Mouse (Mus musculus): ENCODE measurements at regions not wholly inside any gene's neighbourhood (a gene's known extent, or its start where the extent isn't known, plus 50 kb on each side); places are given as distances from the start of the nearest gene placed in this dataset.

DNA sequence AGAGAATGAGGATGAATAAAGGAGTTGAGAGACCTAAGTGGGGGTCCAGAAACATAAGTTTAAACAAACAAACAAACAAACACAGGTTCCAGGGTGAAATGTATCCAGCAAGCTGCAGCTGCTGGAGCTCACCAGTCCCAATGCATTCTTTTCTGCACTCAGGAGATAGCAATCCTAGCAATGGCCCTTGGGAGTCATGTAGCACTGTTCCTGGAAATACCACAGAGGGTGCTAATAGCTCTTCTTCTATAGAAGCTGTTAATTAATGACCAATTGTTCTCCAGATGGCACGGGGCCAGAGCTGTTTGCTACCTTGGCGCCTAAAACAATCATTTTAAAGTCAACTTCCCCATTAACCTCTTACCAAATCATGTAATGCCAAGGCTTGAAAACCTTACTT, 622.8 kb upstream of the Nrsn1 start:
- no peak for DNase-seq

- DNase-seq = no peak
Observed at GRCm38 (mm10) chr13:25882818-25883217, 612.5 kb upstream of the Nrsn1 start.

DNA sequence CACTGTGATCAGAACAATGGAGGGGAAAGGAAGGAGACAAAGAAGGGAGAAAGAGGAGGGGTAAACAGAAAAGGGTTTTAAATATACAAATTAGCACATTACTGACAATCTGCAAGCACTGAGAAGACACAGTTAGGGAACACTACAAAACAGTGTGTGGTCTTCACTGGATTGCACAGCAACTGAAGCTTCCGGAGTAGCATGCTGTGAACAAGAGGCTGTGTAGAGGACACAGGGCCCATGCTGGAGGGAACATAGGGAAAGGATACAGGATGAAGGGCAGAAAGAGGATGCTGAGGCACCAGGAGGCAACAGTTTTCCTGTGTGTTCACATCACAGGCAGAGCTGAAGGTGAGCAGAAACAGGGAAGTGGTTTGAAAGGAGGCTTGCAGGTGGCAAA, 598.6 kb upstream of the Nrsn1 start:
- no peak for DNase-seq

DNA sequence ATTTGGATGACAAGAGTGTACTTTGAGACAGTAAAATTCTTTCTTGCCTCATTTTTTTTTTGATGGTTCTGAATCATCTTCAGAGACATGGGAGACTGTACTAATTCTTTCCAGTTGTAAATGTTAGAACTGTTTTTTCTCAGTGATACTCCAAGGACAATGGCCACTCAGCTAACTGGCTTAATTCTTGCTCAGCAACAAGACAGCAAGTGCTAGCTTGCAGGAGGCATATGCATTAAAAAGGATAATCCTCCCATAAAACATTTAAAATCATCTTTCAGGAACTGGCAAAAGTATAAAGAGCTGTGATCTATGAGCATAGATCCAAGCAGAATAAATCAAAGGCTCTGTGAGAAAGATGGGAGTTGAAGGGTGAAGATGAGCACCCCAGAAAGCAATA, 587.9 kb upstream of the Nrsn1 start:
- no peak for DNase-seq

GRCm38 (mm10) chr13:25857569-25857968, 587.3 kb upstream of the Nrsn1 start:
- DNase-seq = no peak

DNA sequence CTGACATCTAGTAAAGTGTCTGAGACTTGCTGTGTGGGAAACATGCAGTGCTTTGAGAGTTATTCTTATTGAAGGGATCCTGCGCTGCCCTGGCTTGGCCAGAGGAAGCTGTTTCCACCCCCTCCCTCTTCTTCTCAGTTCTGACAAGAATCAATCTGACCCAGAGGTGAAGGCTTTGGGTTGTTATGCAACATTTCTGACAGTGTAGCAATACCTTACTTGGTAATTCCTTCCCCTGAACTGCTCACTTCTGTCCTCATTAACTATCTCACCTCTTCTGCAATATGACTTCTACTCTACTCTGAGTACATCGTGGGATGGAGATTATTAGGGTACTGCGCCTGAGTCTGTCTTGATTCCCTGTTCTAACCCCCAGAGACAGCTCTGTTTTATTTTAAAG, 586.8 kb upstream of the Nrsn1 start:
- no peak for DNase-seq

DNA sequence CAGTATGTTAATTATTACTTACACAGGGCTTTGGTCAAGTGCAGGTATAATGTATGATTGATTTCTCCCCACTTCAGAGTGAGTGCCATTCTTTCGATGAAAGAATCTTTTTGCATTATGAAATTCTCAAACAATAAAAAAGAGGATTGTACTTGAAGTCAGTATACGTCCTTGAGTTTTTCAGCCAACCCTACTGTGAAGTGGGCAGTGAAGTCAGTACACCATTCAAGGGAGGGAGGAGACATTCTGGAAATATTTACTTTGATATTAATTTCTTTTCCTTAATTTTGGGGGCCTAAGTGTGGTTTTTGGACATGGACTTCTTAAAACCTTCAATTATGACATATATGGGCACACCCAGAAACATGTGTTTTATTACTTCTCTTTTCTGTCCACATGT, 586.2 kb upstream of the Nrsn1 start:
- no peak for DNase-seq

DNA sequence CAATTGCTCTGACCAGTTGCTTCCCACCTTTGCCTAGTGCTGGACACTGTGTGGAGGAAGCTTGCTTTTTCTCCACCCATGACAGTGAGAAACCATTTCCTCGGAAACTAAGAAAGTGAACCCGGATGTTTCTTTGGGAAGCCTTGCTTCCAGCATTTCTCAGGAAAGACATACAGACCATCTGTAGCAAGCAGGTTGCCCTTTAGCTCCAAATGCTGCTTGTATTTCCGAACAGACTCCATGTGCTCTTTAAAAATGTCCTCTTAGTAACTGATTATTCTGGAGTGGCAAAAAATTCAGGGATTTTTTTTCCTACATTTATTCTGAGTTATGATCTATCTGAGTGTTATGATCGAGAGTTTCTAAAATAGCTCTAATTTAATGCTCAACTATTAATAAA, 577.9 kb upstream of the Nrsn1 start:
- DNase-seq = no peak

GRCm38 (mm10) chr13:25838237-25838636, 567.9 kb upstream of the Nrsn1 start:
- no peak for DNase-seq

GRCm38 (mm10) chr13:25829146-25829924, 559.0 kb upstream of the Nrsn1 start:
- no peak for DNase-seq

GRCm38 (mm10) chr13:25808564-25809253, 538.4 kb upstream of the Nrsn1 start:
- DNase-seq = no peak

DNA sequence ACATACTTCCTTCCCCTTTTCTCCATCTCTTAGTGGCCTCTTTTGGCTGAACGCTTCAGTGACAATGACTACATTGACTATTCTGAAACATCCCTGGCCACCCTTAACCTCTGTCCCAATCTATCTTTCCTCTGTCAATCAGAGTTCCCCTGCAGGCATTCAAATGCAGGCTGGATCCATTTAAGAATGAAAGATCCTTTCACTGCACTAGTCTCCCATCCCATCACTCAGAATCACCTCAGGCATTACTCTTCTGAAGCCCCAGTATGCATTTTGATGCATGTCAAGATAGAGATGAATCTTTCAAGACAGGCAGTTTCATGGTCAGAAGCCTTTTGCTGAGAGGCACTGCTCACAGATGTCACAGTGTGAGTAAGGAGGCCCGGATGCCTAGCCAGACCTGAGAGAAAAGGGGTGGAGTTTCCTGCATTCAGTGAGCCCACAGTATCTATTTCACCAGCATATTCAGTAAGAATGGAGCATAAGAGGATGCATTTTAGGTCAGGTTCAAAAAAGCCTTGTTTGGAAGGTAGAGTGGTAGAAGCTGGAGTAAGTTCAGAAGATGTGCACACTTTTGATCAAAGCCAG, 523.0 kb upstream of the Nrsn1 start:
- DNase-seq = no peak

DNA sequence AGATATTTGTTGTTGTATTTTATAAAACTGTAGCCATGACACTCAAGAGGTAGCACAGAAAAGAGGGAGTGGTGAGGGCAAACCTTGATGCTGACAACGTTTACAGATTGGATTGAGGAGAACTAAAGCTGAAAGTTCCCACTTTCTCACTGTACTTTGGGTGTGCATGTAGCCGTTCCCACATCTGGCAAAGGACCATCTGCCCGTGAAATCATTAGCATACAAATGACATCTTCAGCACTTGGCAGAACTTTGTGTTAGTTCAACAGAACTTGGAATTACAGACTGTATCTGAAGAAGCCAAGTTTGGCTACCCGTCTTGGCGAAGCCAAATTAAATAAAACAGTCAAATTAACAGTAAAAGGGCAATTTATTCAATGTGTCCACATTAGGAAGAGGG, 510.9 kb upstream of the Nrsn1 start:
- no peak for DNase-seq

GRCm38 (mm10) chr13:25777706-25778105, 507.4 kb upstream of the Nrsn1 start:
- DNase-seq = peak in 1 of 2 experiments; percentile 2

DNA sequence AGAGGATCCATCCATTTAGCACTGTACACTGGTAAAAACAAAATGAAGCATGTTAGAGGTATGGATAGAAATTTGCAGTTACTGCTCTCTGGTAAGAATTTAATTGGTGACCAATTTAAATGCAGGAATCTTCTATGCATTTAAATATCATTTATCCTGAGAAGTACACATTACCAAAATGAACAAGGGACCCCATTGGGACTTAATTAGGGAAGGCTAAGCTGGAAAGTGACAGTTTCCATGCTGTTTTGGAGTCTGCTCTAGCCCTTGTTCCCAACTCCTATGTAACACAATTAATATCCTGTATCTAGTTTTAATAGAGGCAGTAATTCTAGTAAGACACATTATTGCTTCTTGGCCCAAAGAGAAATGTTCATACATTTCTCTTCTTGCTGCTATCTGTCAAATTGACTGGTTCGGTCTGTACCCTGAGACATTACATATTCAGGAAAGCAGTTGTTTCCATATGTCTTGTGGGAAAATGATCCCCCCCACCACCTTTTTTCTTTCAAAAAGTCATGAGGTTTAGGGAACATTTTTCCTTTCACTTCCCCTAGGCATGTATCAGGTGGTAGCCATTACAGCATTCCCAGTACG, 504.4 kb upstream of the Nrsn1 start:
- DNase-seq = no peak

- DNase-seq = no peak
Observed at GRCm38 (mm10) chr13:25754515-25755105, 484.3 kb upstream of the Nrsn1 start.

GRCm38 (mm10) chr13:25751409-25751777, 481.1 kb upstream of the Nrsn1 start:
- DNase-seq = no peak

GRCm38 (mm10) chr13:25750460-25751408, 480.4 kb upstream of the Nrsn1 start:
- DNase-seq = no peak

- DNase-seq = no peak
Observed at GRCm38 (mm10) chr13:25738601-25739000, 468.3 kb upstream of the Nrsn1 start.

- DNase-seq = no peak
Observed at GRCm38 (mm10) chr13:25729327-25729892, 459.1 kb upstream of the Nrsn1 start.

DNA sequence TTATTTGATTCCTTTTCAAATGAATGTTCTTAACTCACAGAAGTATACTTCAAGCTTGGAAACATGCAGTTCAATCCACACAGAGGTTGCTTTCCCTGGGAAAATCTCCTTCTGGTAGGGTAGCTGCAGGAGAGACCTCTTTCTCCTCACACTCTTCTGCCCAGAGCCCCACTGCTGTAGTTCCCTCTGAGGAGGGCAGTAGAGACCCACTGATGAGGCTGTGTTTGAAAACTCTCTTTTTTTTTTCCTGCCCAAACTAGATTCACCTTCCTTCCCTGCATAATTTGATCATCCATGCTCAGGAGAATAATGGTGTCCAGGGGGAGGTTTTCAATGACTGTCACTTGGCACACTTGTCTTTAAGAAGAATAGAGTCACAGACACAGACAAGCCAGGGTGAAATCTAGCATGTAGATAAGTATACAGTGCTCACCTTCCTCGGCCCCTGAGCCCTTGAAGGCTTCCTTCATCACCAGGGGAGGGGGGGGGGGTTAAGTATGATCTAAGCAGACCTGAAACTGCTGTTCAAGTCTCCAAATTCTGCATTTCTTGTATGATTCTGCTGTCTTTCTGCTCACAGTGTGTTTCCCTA, 457.3 kb upstream of the Nrsn1 start:
- no peak for DNase-seq
